Mouse (Mus musculus) Patski (cell line): ENCODE measurements at regions not wholly inside any gene's neighbourhood (a gene's known extent, or its start where the extent isn't known, plus 50 kb on each side); places are given as distances from the start of the nearest gene placed in this dataset.

Source experiments
- ATAC-seq: fragments of 100-300 bp; one replicate; pipeline ENCODE4 v1.8.0; 2021
- CTCF ChIA-PET: fragments of 350-600 bp; sonication (Branson Sonifier 250); formaldehyde crosslinking; loops from one replicate; lab custom pipeline; 2022; ENCODE audit warnings: inconsistent platforms; lab: Charles Lee
- POLR2A ChIA-PET: fragments of 350-600 bp; sonication (Branson Sonifier 250); formaldehyde crosslinking; loops from one replicate; lab custom pipeline; 2022; ENCODE audit warnings: antibody characterized with exemption, inconsistent platforms; lab: Charles Lee
- DNase-seq: peaks from one replicate; pipeline ENCODE4 v3.0.0-alpha.2; 2011; ENCODE audit warnings: low read depth, low spot score
- H3K27me3 ChIP-seq: fragments of 371-371 bp; one replicate; pipeline ENCODE4 v1.5.1; 2021
- CTCF ChIP-seq: fragments of 100-300 bp; IDR thresholded peaks from one replicate; pipeline ENCODE4 v1.5.1; 2021
- in situ Hi-C: fragments of 300-500 bp; cut with MboI; formaldehyde crosslinking; loops from 3 replicates; pipeline ENCODE4 v1.11.1; 2018; ENCODE audit warnings: low pct_unique_long_range_greater_than_20kb, mixed read lengths

DNA sequence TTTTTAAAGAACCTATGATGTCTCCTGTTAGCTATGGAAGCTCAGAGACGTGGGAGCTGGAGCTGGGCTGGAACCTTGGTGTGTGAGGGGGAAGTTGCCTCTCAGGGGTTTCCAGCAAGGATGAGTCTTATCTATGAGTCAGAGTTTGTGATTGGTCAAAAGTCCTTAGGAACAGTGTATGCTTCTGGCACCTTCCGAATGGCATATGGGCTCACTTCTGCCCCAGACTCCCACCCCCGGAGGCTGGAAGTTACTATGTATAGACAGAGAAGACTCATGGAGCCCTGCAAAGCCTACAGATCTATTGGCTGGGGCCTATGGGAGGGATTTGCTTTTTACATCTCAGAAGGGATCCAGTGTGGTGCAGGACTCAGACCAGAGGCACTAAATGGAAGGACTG lies 63.9 kb upstream of the Lipc start:
- ATAC-seq, result no peak

DNA sequence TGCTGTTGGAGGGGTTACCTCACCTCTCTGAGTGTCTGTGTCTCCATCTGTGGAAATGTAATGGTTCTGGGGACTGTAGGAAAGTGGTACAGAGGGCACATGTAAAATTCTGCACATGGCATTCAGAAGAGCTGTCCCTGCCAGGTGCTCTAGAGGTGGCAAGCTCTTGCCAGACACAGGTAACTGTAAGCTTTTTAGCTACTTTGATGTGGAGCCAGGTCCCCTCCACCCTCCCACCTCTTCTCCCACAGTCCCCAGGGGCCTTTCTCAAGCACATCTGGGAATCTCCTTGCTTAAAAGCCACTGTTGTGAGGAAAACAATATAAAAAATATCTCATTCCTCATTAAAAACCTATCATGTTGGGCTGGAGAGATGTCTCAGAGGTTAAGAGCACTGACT lies 63.4 kb upstream of the Lipc start:
- TF ChIP-seq CTCF, result no peak
- ChIA-PET POLR2A (no interaction called here), CTCF (no interaction called here)
- DNase-seq (no peak), ATAC-seq (no peak)
- H3K27me3 ChIP-seq, result no peaks in the 10 kb centered on the region
- in situ Hi-C loops, result no loop called here

More for the DNA sequence above, 63.9 kb upstream of the Lipc start:
- ChIA-PET CTCF (interaction anchor here (0.6 to 1.1 kb wide), 2 partner anchors 19 to 53 kb away, joined by 3 read pairs; no protein-coding TSS in a partner anchor), POLR2A (no interaction called here)
- H3K27me3 ChIP-seq, result no peaks in the 10 kb centered on the region
- TF ChIP-seq CTCF, result no peak
- DNase-seq, result no peak
- in situ Hi-C loops, result no loop called here

DNA sequence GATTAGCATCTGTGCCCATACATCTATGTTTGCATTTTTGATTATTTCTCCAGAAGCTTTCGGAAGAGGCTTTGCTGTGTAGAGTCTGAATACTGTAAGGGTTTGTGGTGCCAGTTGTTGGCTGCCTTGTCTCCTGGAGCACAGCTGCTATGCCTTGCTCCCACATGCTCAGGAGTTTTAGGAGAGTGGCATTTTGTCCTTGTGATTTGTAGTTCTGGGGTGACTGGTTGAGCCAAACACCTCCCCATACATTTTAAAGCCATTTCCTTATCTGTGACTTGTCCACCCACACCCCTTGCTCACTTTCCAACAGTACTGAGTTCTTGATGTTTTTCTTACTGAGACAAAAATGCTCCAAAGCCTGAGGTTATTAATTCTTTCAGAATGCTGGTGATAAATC lies 60.4 kb upstream of the Lipc start:
- no peak for ATAC-seq
- CTCF ChIA-PET, result no interaction called here
- no peak for DNase-seq

DNA sequence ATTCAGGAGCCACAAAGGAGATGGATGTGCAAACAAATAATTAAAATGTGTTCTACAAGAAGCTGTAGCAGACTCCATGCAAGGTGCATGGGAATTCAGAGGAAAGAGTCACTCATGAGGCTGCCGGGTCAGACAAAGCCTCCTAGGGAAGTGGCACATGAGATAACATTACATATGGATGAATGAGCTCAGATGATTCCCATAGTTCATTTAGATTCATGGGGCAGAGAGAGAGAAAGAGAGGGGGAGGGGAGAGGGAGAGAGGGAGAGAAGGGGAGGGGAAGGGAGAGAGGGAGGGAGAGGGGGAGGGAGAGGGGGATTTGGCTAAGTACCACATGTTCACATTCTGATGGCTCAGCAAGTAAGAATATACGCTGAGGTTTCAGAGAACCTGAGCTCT lies 52.6 kb upstream of the Lipc start:
- TF ChIP-seq CTCF, result no peak
- DNase-seq (no peak), ATAC-seq (no peak)
- in situ Hi-C loops, result no loop called here
- POLR2A ChIA-PET, result no interaction called here
- CTCF ChIA-PET, result no interaction called here
- H3K27me3 ChIP-seq, result no peaks in the 10 kb centered on the region

More for the DNA sequence above, 60.4 kb upstream of the Lipc start:
- POLR2A ChIA-PET, result no interaction called here
- no peaks in the 10 kb centered on the region for H3K27me3 ChIP-seq
- no peak for TF ChIP-seq CTCF
- in situ Hi-C loops, result no loop called here
